Mouse (Mus musculus) forebrain, embryonic 11.5 days (tissue): ENCODE results near the gene Arl9. TPM values are rescaled to one million over a fixed set of nuclear protein-coding genes. Genes with fewer than 3 reads are reported as not detected.

Source experiments
- ATAC-seq: fragments of 200-750 bp; cut with Nextera tagmentation; replicated peaks from 2 replicates; pipeline ENCODE4 v1.8.0; 2017; ENCODE audit warnings: moderate TSS enrichment; ENCODE audit not compliant: low FRiP score
- DNase-seq: peaks from one replicate; pipeline ENCODE4 v3.0.0-alpha.2; 2017; ENCODE audit warnings: low spot score
- H3K27ac ChIP-seq: fragments of 300-500 bp; sonication (generic); 2 replicates; pipeline ENCODE4 v1.5.1; 2014; ENCODE audit warnings: low read depth, low read length
- H3K27me3 ChIP-seq: fragments of 300-500 bp; sonication (generic); 2 replicates; pipeline ENCODE4 v1.6.1; 2014; ENCODE audit warnings: mild to moderate bottlenecking, low read length, mixed read lengths; ENCODE audit not compliant: control insufficient read depth, insufficient read depth
- H3K36me3 ChIP-seq: fragments of 300-500 bp; sonication (generic); 2 replicates; pipeline ENCODE4 v1.6.1; 2014; ENCODE audit warnings: mild to moderate bottlenecking, low read length, moderate library complexity, mixed read lengths; ENCODE audit not compliant: control insufficient read depth, insufficient read depth
- H3K4me1 ChIP-seq: fragments of 300-500 bp; sonication (generic); replicated peaks from 2 replicates; pipeline ENCODE4 v1.6.1; 2014; ENCODE audit warnings: low read length, mixed read lengths; ENCODE audit not compliant: control insufficient read depth, insufficient read depth
- H3K4me2 ChIP-seq: fragments of 300-500 bp; sonication (generic); 2 replicates; pipeline ENCODE4 v1.6.1; 2014; ENCODE audit warnings: low read depth, mild to moderate bottlenecking, low read length, moderate library complexity, mixed read lengths; ENCODE audit not compliant: severe bottlenecking
- H3K4me3 ChIP-seq: fragments of 300-500 bp; sonication (generic); 2 replicates; pipeline ENCODE4 v1.5.1; 2014; ENCODE audit warnings: low read depth, low read length
- H3K9ac ChIP-seq: fragments of 300-500 bp; sonication (generic); 2 replicates; pipeline ENCODE4 v1.6.1; 2014; ENCODE audit warnings: low read length
- H3K9me3 ChIP-seq: fragments of 300-500 bp; sonication (generic); 2 replicates; pipeline ENCODE4 v1.6.1; 2016; ENCODE audit warnings: low read length, mixed read lengths; ENCODE audit not compliant: control insufficient read depth
- WGBS: fragments of 180-500 bp; shearing (Covaris S2); extraction: QIAGEN DNeasy Blood & Tissue Kit; methylation state at CpG from one replicate; pipeline ENCODE4 v1.1.7; 2014; 5-methylcytosine and 5-hydroxymethylcytosine counted together
- polyA plus RNA-seq: library from polyadenylated mRNA; unstranded; fragments of >200 nt; fragmentation: Nextera tagmentation; extraction: Ambion mirVana; gene quantifications from 2 replicates; pipeline ENCODE4 v1.2.1, GENCODE M21; 2014

The Arl9 gene
- polyA plus RNA-seq, 1 experiment from 2014 or later = not detected

- Histone ChIP-seq H3K4me2 (no peak overlapping the region), H3K9me3 (no peaks in the 10 kb centered on the region), H3K9ac (no peak overlapping the region), H3K36me3 (peaks cover 4% of the 10 kb centered on the region), H3K27me3 (no peaks in the 10 kb centered on the region), H3K27ac (no peak overlapping the region), H3K4me1 (no peaks in the 10 kb centered on the region; the same call in 1 of the 2 replicates), H3K4me3 (no peak overlapping the region)
- DNase-seq (no peak), ATAC-seq (no peak)
- WGBS = 55% methylated on average over 5 of the region's 5 CpGs
These were observed 5.4 kb upstream of the Arl9 start for GRCm38 (mm10) chr5:76998416-76998815.

- no peaks in the 10 kb centered on the region for H3K9me3 ChIP-seq
- no peak for DNase-seq
- no peak overlapping the region for H3K4me2 ChIP-seq
- H3K4me3 ChIP-seq = no peak overlapping the region
- no peaks in the 10 kb centered on the region for H3K27me3 ChIP-seq
- H3K36me3 ChIP-seq = peaks cover under 1% of the 10 kb centered on the region
- WGBS = 94% methylated on average over 17 of the region's 17 CpGs
- H3K4me1 ChIP-seq = no peaks in the 10 kb centered on the region; the same call in 1 of the 2 replicates
- ATAC-seq = no peak
- H3K9ac ChIP-seq = no peak overlapping the region
- H3K27ac ChIP-seq = no peak overlapping the region
These were observed 2.7 kb upstream of the Arl9 start for GRCm38 (mm10) chr5:77001192-77001591.

GRCm38 (mm10) chr5:77010352-77010751 lies 6.5 kb downstream of the Arl9 start:
- H3K9ac ChIP-seq = no peak overlapping the region
- WGBS = 94% methylated on average over 9 of the region's 9 CpGs
- H3K27me3 ChIP-seq = no peaks in the 10 kb centered on the region
- no peak overlapping the region for H3K4me3 ChIP-seq
- no peaks in the 10 kb centered on the region for H3K36me3 ChIP-seq
- no peak for ATAC-seq
- no peak overlapping the region for H3K4me2 ChIP-seq
- H3K27ac ChIP-seq = no peak overlapping the region
- H3K9me3 ChIP-seq = no peaks in the 10 kb centered on the region
- H3K4me1 ChIP-seq = no peaks in the 10 kb centered on the region
- no peak for DNase-seq

GRCm38 (mm10) chr5:77011082-77011481 lies 7.2 kb downstream of the Arl9 start:
- no peak overlapping the region for H3K4me3 ChIP-seq
- H3K27ac ChIP-seq = no peak overlapping the region
- H3K27me3 ChIP-seq = peaks cover under 1% of the 10 kb centered on the region; the same call in 1 of the 2 replicates
- DNase-seq = no peak
- no peaks in the 10 kb centered on the region; the same call in 1 of the 2 replicates for H3K4me1 ChIP-seq
- ATAC-seq = no peak
- H3K4me2 ChIP-seq = no peak overlapping the region
- 70% methylated on average over 3 of the region's 3 CpGs for WGBS
- H3K9me3 ChIP-seq = no peaks in the 10 kb centered on the region
- H3K36me3 ChIP-seq = no peaks in the 10 kb centered on the region
- no peak overlapping the region for H3K9ac ChIP-seq

GRCm38 (mm10) chr5:77013171-77013570 lies 9.3 kb downstream of the Arl9 start:
- ATAC-seq (no peak), DNase-seq (no peak)
- no peak overlapping the region for H3K4me3 ChIP-seq
- no peak overlapping the region for H3K27ac ChIP-seq
- H3K27me3 ChIP-seq = peaks cover 3% of the 10 kb centered on the region; the same call in 1 of the 2 replicates
- 88% methylated on average over 3 of the region's 3 CpGs for WGBS
- H3K36me3 ChIP-seq = no peaks in the 10 kb centered on the region
- no peak overlapping the region for H3K4me2 ChIP-seq
- no peaks in the 10 kb centered on the region; the same call in 1 of the 2 replicates for H3K4me1 ChIP-seq
- no peaks in the 10 kb centered on the region for H3K9me3 ChIP-seq
- H3K9ac ChIP-seq = no peak overlapping the region

- Histone ChIP-seq H3K4me1 (no peaks in the 10 kb centered on the region; the same call in 1 of the 2 replicates), H3K27me3 (peaks cover 3% of the 10 kb centered on the region; the same call in 1 of the 2 replicates), H3K4me3 (peak within 1 kb of the TSS; percentile 45), H3K4me2 (peak within 1 kb of the TSS; percentile 81), H3K27ac (no peak within 1 kb of the TSS), H3K36me3 (no peaks in the 10 kb centered on the region), H3K9me3 (no peaks in the 10 kb centered on the region), H3K9ac (peak within 1 kb of the TSS; percentile 41)
- WGBS = 12% methylated on average over 57 of the region's 57 CpGs
- ATAC-seq = peak; percentile 99
- DNase-seq = peak; percentile 91
These were observed 12.0 kb downstream of the Arl9 start, which contains the start of gene Thegl for GRCm38 (mm10) chr5:77015544-77016482. Thegl (plus strand) TSS chr5:77016023.

- H3K36me3 ChIP-seq = no peaks in the 10 kb centered on the region
- H3K4me1 ChIP-seq = no peaks in the 10 kb centered on the region
- H3K9ac ChIP-seq = no peak overlapping the region
- DNase-seq (no peak), ATAC-seq (no peak)
- no peak overlapping the region for H3K4me2 ChIP-seq
- H3K9me3 ChIP-seq = no peaks in the 10 kb centered on the region
- 79% methylated on average over 3 of the region's 3 CpGs for WGBS
- no peaks in the 10 kb centered on the region for H3K27me3 ChIP-seq
- H3K27ac ChIP-seq = no peak overlapping the region
- no peak overlapping the region for H3K4me3 ChIP-seq
These were observed 24.2 kb downstream of the Arl9 start for GRCm38 (mm10) chr5:77028034-77028433.

- Histone ChIP-seq H3K4me3 (no peak overlapping the region), H3K27me3 (no peaks in the 10 kb centered on the region), H3K27ac (no peak overlapping the region), H3K4me1 (no peaks in the 10 kb centered on the region), H3K36me3 (no peaks in the 10 kb centered on the region), H3K9ac (no peak overlapping the region), H3K9me3 (no peaks in the 10 kb centered on the region), H3K4me2 (no peak overlapping the region)
- 81% methylated on average over 5 of the region's 5 CpGs for WGBS
- no peak for ATAC-seq
- peak; percentile 52 for DNase-seq
These were observed 25.9 kb downstream of the Arl9 start for GRCm38 (mm10) chr5:77029735-77030134.
